Mouse (Mus musculus) midbrain, embryonic 13.5 days (tissue): ENCODE results near the gene Ifna14. TPM values are rescaled to one million over a fixed set of nuclear protein-coding genes. Genes with fewer than 3 reads are reported as not detected.
"Not testable (repeated sequence)": the region's sequence is repeated elsewhere in the genome, so short reads cannot be mapped to it uniquely, and the experiment has no call there.

Experiments used
- ATAC-seq: fragments of 200-750 bp; cut with Nextera tagmentation; 2 replicates; pipeline ENCODE4 v1.8.0; 2017; ENCODE audit warnings: mild to moderate bottlenecking, moderate TSS enrichment, moderate library complexity
- H3K27ac ChIP-seq: fragments of 300-500 bp; sonication (generic); 2 replicates; pipeline ENCODE4 v1.5.1; 2015; ENCODE audit warnings: inconsistent platforms, mild to moderate bottlenecking, moderate library complexity
- H3K27me3 ChIP-seq: fragments of 300-500 bp; sonication (generic); 2 replicates; pipeline ENCODE4 v1.6.1; 2015; ENCODE audit warnings: mild to moderate bottlenecking, inconsistent platforms
- H3K36me3 ChIP-seq: fragments of 300-500 bp; sonication (generic); 2 replicates; pipeline ENCODE4 v1.6.1; 2015; ENCODE audit warnings: mild to moderate bottlenecking, inconsistent platforms
- H3K4me1 ChIP-seq: fragments of 300-500 bp; sonication (generic); replicated peaks from 2 replicates; pipeline ENCODE4 v1.6.1; 2015; ENCODE audit warnings: inconsistent platforms
- H3K4me2 ChIP-seq: fragments of 300-500 bp; sonication (generic); replicated peaks from 2 replicates; pipeline ENCODE4 v1.6.1; 2015; ENCODE audit warnings: moderate library complexity, mild to moderate bottlenecking, inconsistent platforms
- H3K4me3 ChIP-seq: fragments of 300-500 bp; sonication (generic); replicated peaks from 2 replicates; pipeline ENCODE4 v1.5.1; 2015; ENCODE audit warnings: mild to moderate bottlenecking, inconsistent platforms
- H3K9ac ChIP-seq: fragments of 300-500 bp; sonication (generic); replicated peaks from 2 replicates; pipeline ENCODE4 v1.6.1; 2015; ENCODE audit warnings: mild to moderate bottlenecking, inconsistent platforms
- H3K9me3 ChIP-seq: fragments of 300-500 bp; sonication (generic); 2 replicates; pipeline ENCODE4 v1.6.1; 2016; ENCODE audit warnings: mild to moderate bottlenecking, inconsistent platforms
- WGBS: fragments of 180-500 bp; shearing (Covaris S2); methylation state at CpG from one replicate; pipeline ENCODE4 v1.1.7; 2015; 5-methylcytosine and 5-hydroxymethylcytosine counted together
- polyA plus RNA-seq: library from polyadenylated mRNA; unstranded; fragments of >200 nt; fragmentation: Nextera tagmentation; extraction: Ambion mirVana; gene quantifications from 2 replicates; pipeline ENCODE4 v1.2.1, GENCODE M21; 2015

Ifna14 gene
- polyA plus RNA-seq: not detected in 2 replicates

GRCm38 (mm10) chr4:88571698-88572097 is at the start of gene Ifna14:
Gene Ifna14, minus strand, starts transcription at chr4:88571798.
- no peaks in the 10 kb centered on the region for H3K27me3 ChIP-seq
- no peak within 1 kb of the TSS for H3K27ac ChIP-seq
- no peak within 1 kb of the TSS for H3K4me2 ChIP-seq
- WGBS: 84% methylated on average over 1 of the region's 1 CpGs
- no peak within 1 kb of the TSS for H3K4me3 ChIP-seq
- H3K36me3 ChIP-seq: no peaks in the 10 kb centered on the region
- H3K9me3 ChIP-seq: no peaks in the 10 kb centered on the region
- ATAC-seq: no peak
- H3K9ac ChIP-seq: no peak within 1 kb of the TSS
- H3K4me1 ChIP-seq: no peaks in the 10 kb centered on the region

- Histone ChIP-seq H3K4me3 (no peak within 1 kb of the TSS), H3K4me1 (no peaks in the 10 kb centered on the region), H3K27ac (no peak within 1 kb of the TSS), H3K9ac (no peak within 1 kb of the TSS), H3K9me3 (no peaks in the 10 kb centered on the region), H3K4me2 (no peak within 1 kb of the TSS), H3K36me3 (no peaks in the 10 kb centered on the region), H3K27me3 (no peaks in the 10 kb centered on the region)
- ATAC-seq: no peak
Observed at GRCm38 (mm10) chr4:88603276-88603675, 31.7 kb upstream of the Ifna14 start, which contains the start of gene Ifna12. Gene Ifna12, minus strand, starts transcription at chr4:88603376.

GRCm38 (mm10) chr4:88592285-88592684 is 20.7 kb upstream of the Ifna14 start, which contains the start of gene Ifna9:
Gene Ifna9, minus strand, starts transcription at chr4:88592385.
- Histone ChIP-seq H3K4me2 (no peak within 1 kb of the TSS), H3K9ac (no peak within 1 kb of the TSS), H3K27me3 (no peaks in the 10 kb centered on the region), H3K9me3 (no peaks in the 10 kb centered on the region), H3K36me3 (no peaks in the 10 kb centered on the region), H3K4me3 (no peak within 1 kb of the TSS), H3K4me1 (no peaks in the 10 kb centered on the region), H3K27ac (no peak within 1 kb of the TSS)
- 90% methylated on average over 1 of the region's 1 CpGs for WGBS
- no peak for ATAC-seq

GRCm38 (mm10) chr4:88561791-88562190 is 9.8 kb downstream of the Ifna14 start:
- 97% methylated on average over 1 of the region's 1 CpGs for WGBS
- Histone ChIP-seq H3K4me2 (no peak overlapping the region), H3K4me1 (no peaks in the 10 kb centered on the region), H3K27me3 (no peaks in the 10 kb centered on the region), H3K36me3 (no peaks in the 10 kb centered on the region), H3K4me3 (no peak overlapping the region), H3K9me3 (no peaks in the 10 kb centered on the region), H3K9ac (no peak overlapping the region), H3K27ac (no peak overlapping the region)
- no peak for ATAC-seq

- H3K4me1 ChIP-seq, ATAC-seq, H3K9me3 ChIP-seq, H3K4me2 ChIP-seq, H3K9ac ChIP-seq, H3K27me3 ChIP-seq, H3K4me3 ChIP-seq, H3K27ac ChIP-seq, H3K36me3 ChIP-seq: not testable (repeated sequence)
Observed at GRCm38 (mm10) chr4:88558145-88558544, 13.5 kb downstream of the Ifna14 start, which contains the start of gene Ifna15. Gene Ifna15, minus strand, starts transcription at chr4:88558245.

- peak overlapping the region; percentile 42 for H3K4me2 ChIP-seq
- ATAC-seq: peak; percentile 58
- H3K4me3 ChIP-seq: peak overlapping the region; percentile 22; the same call in 1 of the 2 replicates
- no peaks in the 10 kb centered on the region for H3K27me3 ChIP-seq
- no peak overlapping the region for H3K27ac ChIP-seq
- H3K9ac ChIP-seq: no peak overlapping the region
- peaks cover 7% of the 10 kb centered on the region; the same call in 1 of the 2 replicates for H3K4me1 ChIP-seq
- no peaks in the 10 kb centered on the region for H3K9me3 ChIP-seq
- WGBS: 37% methylated on average over 22 of the region's 22 CpGs
- no peaks in the 10 kb centered on the region for H3K36me3 ChIP-seq
Observed at GRCm38 (mm10) chr4:88550161-88550945, 21.2 kb downstream of the Ifna14 start.

GRCm38 (mm10) chr4:88547986-88548385 is 23.6 kb downstream of the Ifna14 start:
- no peaks in the 10 kb centered on the region for H3K9me3 ChIP-seq
- H3K27ac ChIP-seq: no peak overlapping the region
- H3K4me1 ChIP-seq: peaks cover 7% of the 10 kb centered on the region; the same call in 1 of the 2 replicates
- no peak overlapping the region for H3K4me3 ChIP-seq
- no peak for ATAC-seq
- H3K9ac ChIP-seq: no peak overlapping the region
- WGBS: 81% methylated on average over 1 of the region's 1 CpGs
- H3K4me2 ChIP-seq: no peak overlapping the region
- no peaks in the 10 kb centered on the region for H3K36me3 ChIP-seq
- no peaks in the 10 kb centered on the region for H3K27me3 ChIP-seq

GRCm38 (mm10) chr4:88543649-88544234 is 27.9 kb downstream of the Ifna14 start:
- Histone ChIP-seq H3K4me1 (no peaks in the 10 kb centered on the region), H3K9me3 (no peaks in the 10 kb centered on the region), H3K4me2 (no peak overlapping the region), H3K27me3 (no peaks in the 10 kb centered on the region), H3K36me3 (no peaks in the 10 kb centered on the region), H3K27ac (no peak overlapping the region), H3K4me3 (no peak overlapping the region), H3K9ac (no peak overlapping the region)
- WGBS: 31% methylated on average over 2 of the region's 2 CpGs
- ATAC-seq: peak; percentile 90

- ATAC-seq: no peak
- no peaks in the 10 kb centered on the region for H3K27me3 ChIP-seq
- H3K27ac ChIP-seq: no peak overlapping the region
- no peak overlapping the region for H3K4me2 ChIP-seq
- 86% methylated on average over 12 of the region's 12 CpGs for WGBS
- H3K36me3 ChIP-seq: no peaks in the 10 kb centered on the region
- no peak overlapping the region for H3K4me3 ChIP-seq
- no peaks in the 10 kb centered on the region for H3K9me3 ChIP-seq
- no peak overlapping the region for H3K9ac ChIP-seq
- no peaks in the 10 kb centered on the region for H3K4me1 ChIP-seq
Observed at GRCm38 (mm10) chr4:88537328-88537727, 34.3 kb downstream of the Ifna14 start.

GRCm38 (mm10) chr4:88536640-88537039 is 35.0 kb downstream of the Ifna14 start:
- no peak for ATAC-seq
- WGBS: 79% methylated on average over 7 of the region's 7 CpGs
- H3K27me3 ChIP-seq: no peaks in the 10 kb centered on the region
- H3K4me2 ChIP-seq: no peak overlapping the region
- no peaks in the 10 kb centered on the region for H3K4me1 ChIP-seq
- no peak overlapping the region for H3K27ac ChIP-seq
- no peaks in the 10 kb centered on the region for H3K9me3 ChIP-seq
- H3K36me3 ChIP-seq: no peaks in the 10 kb centered on the region
- no peak overlapping the region for H3K9ac ChIP-seq
- no peak overlapping the region for H3K4me3 ChIP-seq

- WGBS: 96% methylated on average over 1 of the region's 1 CpGs
- Histone ChIP-seq H3K4me3 (no peak overlapping the region), H3K27ac (no peak overlapping the region), H3K4me1 (no peaks in the 10 kb centered on the region), H3K9ac (no peak overlapping the region), H3K27me3 (no peaks in the 10 kb centered on the region), H3K9me3 (no peaks in the 10 kb centered on the region), H3K36me3 (no peaks in the 10 kb centered on the region), H3K4me2 (no peak overlapping the region)
- ATAC-seq: no peak
Observed at GRCm38 (mm10) chr4:88535742-88536141, 35.9 kb downstream of the Ifna14 start.

- no peaks in the 10 kb centered on the region for H3K36me3 ChIP-seq
- H3K9me3 ChIP-seq: no peaks in the 10 kb centered on the region
- 85% methylated on average over 1 of the region's 1 CpGs for WGBS
- H3K4me1 ChIP-seq: no peaks in the 10 kb centered on the region
- ATAC-seq: no peak
- H3K27ac ChIP-seq: no peak overlapping the region
- H3K4me2 ChIP-seq: no peak overlapping the region
- H3K4me3 ChIP-seq: no peak overlapping the region
- no peak overlapping the region for H3K9ac ChIP-seq
- H3K27me3 ChIP-seq: no peaks in the 10 kb centered on the region
Observed at GRCm38 (mm10) chr4:88534903-88535302, 36.7 kb downstream of the Ifna14 start.
